Mouse (Mus musculus): ENCODE measurements around the gene Hmgcl. TPM values are rescaled to one million over a fixed set of nuclear protein-coding genes. Genes with fewer than 3 reads are reported as not detected.

Hmgcl gene
- polyA plus RNA-seq, 1 experiment from 2014 or later = 97.1 TPM

DNA sequence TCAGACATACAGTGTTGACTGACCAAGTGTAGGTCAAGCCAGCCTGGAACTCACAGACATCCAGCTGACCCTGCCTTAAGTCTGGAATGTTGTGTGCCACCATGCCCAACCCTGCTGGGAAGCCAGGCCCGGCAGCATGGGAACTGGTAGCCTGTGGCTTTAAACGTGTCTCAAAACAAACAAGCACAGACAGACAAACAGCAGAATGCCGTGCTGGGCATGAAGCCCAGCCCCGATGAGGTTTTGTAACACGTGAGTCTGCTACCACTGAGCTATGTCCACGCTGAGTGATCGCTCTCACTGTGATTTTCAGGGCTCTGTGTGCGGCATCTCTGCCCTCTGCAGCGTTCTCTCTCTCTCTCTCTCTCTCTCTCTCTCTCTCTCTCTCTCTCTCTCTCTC lies 9.6 kb downstream of the Hmgcl start:
- WGBS = 93% methylated on average over 9 of the region's 9 CpGs
- Histone ChIP-seq H3K27ac (ENCODE audit: low read depth, low read length) (no peak overlapping the region), H3K9ac (ENCODE audit: low read depth, low read length) (no peak overlapping the region), H3K9me3 (ENCODE audit: control insufficient read depth, low read length) (no peaks in the 10 kb centered on the region), H3K4me2 (no peak overlapping the region), H3K4me3 (ENCODE audit: low read depth, low read length) (no peak overlapping the region), H3K27me3 (replicated peaks; ENCODE audit: control insufficient read depth, insufficient read depth, low read length) (no peaks in the 10 kb centered on the region), H3K36me3 (ENCODE audit: control insufficient read depth, insufficient read depth, low read length) (peaks cover 27% of the 10 kb centered on the region), H3K4me1 (replicated peaks; ENCODE audit: control insufficient read depth, insufficient read depth, low read length) (no peaks in the 10 kb centered on the region)
- DNase-seq (ENCODE audit: low spot score) = no peak
- no peak for ATAC-seq (replicated peaks; ENCODE audit: low FRiP score)

DNA sequence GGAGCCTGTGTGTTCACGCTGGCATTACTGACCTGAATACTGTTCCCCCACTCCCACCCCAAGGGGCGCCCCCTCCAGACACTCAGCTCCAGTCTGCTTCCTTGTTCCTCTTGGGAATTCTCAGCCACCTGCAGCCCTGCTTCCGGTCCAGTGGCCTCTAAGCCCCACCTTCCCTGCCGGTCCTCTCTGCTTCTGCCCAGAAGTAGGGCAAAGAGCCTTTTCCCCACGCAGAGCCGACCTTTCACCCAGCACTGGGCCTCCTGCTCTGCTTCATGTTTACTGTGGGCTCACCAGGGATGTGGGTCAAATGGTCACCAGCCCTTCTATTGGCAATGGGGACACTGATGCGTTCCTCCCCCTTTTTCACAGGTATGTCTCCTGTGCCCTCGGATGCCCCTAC lies 12.1 kb downstream of the Hmgcl start:
- Histone ChIP-seq H3K4me3 (ENCODE audit: low read depth, low read length) (0 out of 2 replicates have a peak overlapping the region, but pooled peaks have one; percentile 6), H3K4me2 (peak overlapping the region; percentile 30; the same call in 1 of the 2 replicates), H3K27ac (ENCODE audit: low read depth, low read length) (peak overlapping the region; percentile 32; the same call in 1 of the 2 replicates), H3K36me3 (ENCODE audit: control insufficient read depth, insufficient read depth, low read length) (peaks cover 16% of the 10 kb centered on the region; the same call in 1 of the 2 replicates), H3K9ac (ENCODE audit: low read depth, low read length) (no peak overlapping the region), H3K4me1 (replicated peaks; ENCODE audit: control insufficient read depth, insufficient read depth, low read length) (peaks cover 7% of the 10 kb centered on the region; the same call in 1 of the 2 replicates), H3K9me3 (ENCODE audit: control insufficient read depth, low read length) (no peaks in the 10 kb centered on the region), H3K27me3 (replicated peaks; ENCODE audit: control insufficient read depth, insufficient read depth, low read length) (no peaks in the 10 kb centered on the region)
- WGBS = 68% methylated on average over 8 of the region's 8 CpGs
- DNase-seq (ENCODE audit: low spot score) (no peak), ATAC-seq (replicated peaks; ENCODE audit: low FRiP score) (no peak)

DNA sequence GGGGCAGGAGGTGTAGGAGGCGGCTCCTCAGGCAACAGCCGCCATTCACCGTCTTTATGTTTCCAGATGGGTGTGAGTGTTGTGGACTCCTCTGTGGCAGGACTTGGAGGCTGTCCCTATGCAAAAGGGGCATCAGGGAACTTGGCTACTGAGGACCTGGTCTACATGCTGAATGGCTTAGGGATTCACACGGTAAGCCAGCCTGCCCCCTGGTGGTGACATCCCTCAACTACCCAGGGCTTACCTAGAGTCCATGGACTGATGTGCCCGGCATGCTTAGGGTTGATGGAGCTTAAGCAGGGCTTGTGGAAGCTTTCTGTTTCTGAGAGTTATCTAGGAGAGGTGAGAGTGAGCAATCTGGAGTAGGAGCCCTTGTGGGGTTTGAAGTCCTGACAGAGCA lies 14.5 kb downstream of the Hmgcl start:
- Histone ChIP-seq H3K27me3 (replicated peaks; ENCODE audit: control insufficient read depth, insufficient read depth, low read length) (no peaks in the 10 kb centered on the region), H3K4me2 (no peak overlapping the region), H3K27ac (ENCODE audit: low read depth, low read length) (no peak overlapping the region), H3K36me3 (ENCODE audit: control insufficient read depth, insufficient read depth, low read length) (peaks cover 15% of the 10 kb centered on the region; the same call in 1 of the 2 replicates), H3K4me1 (replicated peaks; ENCODE audit: control insufficient read depth, insufficient read depth, low read length) (peaks cover 17% of the 10 kb centered on the region), H3K4me3 (ENCODE audit: low read depth, low read length) (no peak overlapping the region), H3K9me3 (ENCODE audit: control insufficient read depth, low read length) (no peaks in the 10 kb centered on the region), H3K9ac (ENCODE audit: low read depth, low read length) (peak overlapping the region; percentile 34; the same call in 1 of the 2 replicates)
- 31% methylated on average over 5 of the region's 5 CpGs for WGBS
- DNase-seq (ENCODE audit: low spot score) (peak; percentile 77), ATAC-seq (replicated peaks; ENCODE audit: low FRiP score) (0 out of 2 replicates have a peak, but pooled peaks have one; percentile 32)

DNA sequence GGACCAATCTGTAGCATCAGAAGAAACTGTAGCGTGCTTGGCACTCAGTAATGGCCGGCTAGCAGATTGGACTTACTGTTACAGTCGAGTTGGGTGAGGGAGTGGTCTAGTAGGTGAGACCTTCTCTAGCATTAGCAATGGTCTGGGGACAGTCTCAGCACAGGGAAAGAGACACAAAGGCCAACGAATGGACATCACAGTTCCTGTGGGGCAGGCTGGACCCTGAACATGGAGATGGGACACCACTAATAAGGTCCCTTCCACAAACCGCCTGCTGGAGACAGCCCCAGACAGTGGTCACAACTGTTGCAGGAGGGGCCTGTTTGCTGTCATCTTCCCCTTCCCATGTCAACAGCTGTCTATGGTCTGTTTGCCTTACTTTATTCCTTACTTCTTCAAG lies 15.5 kb downstream of the Hmgcl start:
- ATAC-seq (replicated peaks; ENCODE audit: low FRiP score) (no peak), DNase-seq (ENCODE audit: low spot score) (no peak)
- Histone ChIP-seq H3K36me3 (ENCODE audit: control insufficient read depth, insufficient read depth, low read length) (peaks cover 10% of the 10 kb centered on the region; the same call in 1 of the 2 replicates), H3K27ac (ENCODE audit: low read depth, low read length) (no peak overlapping the region), H3K9ac (ENCODE audit: low read depth, low read length) (no peak overlapping the region), H3K27me3 (replicated peaks; ENCODE audit: control insufficient read depth, insufficient read depth, low read length) (no peaks in the 10 kb centered on the region), H3K4me1 (replicated peaks; ENCODE audit: control insufficient read depth, insufficient read depth, low read length) (peaks cover 17% of the 10 kb centered on the region), H3K9me3 (ENCODE audit: control insufficient read depth, low read length) (no peaks in the 10 kb centered on the region), H3K4me2 (no peak overlapping the region), H3K4me3 (ENCODE audit: low read depth, low read length) (no peak overlapping the region)
- WGBS = 83% methylated on average over 5 of the region's 5 CpGs

DNA sequence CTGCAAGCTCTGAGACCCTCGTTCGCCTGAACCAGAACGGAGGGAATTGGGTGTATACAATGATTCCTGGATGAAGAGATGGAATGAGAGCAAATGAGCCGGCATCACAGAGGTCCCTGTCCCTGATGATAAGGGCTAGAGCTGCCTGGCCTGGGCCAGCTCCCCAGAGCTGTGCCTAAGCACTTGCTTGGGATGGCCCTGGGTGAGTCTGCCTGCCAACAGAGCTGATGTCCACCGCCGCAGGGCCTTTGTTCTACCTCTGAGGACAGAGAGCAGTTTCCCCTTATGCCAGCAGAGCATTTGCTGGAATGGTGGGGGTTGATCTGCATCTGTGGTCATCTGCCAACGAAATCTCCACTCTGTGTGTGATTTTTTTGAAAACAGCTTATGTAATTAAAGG lies 15.9 kb downstream of the Hmgcl start:
- Histone ChIP-seq H3K4me1 (replicated peaks; ENCODE audit: control insufficient read depth, insufficient read depth, low read length) (peaks cover 17% of the 10 kb centered on the region), H3K27ac (ENCODE audit: low read depth, low read length) (no peak overlapping the region; the same call in 1 of the 2 replicates), H3K9me3 (ENCODE audit: control insufficient read depth, low read length) (no peaks in the 10 kb centered on the region), H3K27me3 (replicated peaks; ENCODE audit: control insufficient read depth, insufficient read depth, low read length) (no peaks in the 10 kb centered on the region), H3K4me2 (no peak overlapping the region; the same call in 1 of the 2 replicates), H3K9ac (ENCODE audit: low read depth, low read length) (no peak overlapping the region), H3K36me3 (ENCODE audit: control insufficient read depth, insufficient read depth, low read length) (peaks cover 10% of the 10 kb centered on the region; the same call in 1 of the 2 replicates), H3K4me3 (ENCODE audit: low read depth, low read length) (no peak overlapping the region)
- no peak for ATAC-seq (replicated peaks; ENCODE audit: low FRiP score)
- no peak for DNase-seq (ENCODE audit: low spot score)
- WGBS = 85% methylated on average over 7 of the region's 7 CpGs

DNA sequence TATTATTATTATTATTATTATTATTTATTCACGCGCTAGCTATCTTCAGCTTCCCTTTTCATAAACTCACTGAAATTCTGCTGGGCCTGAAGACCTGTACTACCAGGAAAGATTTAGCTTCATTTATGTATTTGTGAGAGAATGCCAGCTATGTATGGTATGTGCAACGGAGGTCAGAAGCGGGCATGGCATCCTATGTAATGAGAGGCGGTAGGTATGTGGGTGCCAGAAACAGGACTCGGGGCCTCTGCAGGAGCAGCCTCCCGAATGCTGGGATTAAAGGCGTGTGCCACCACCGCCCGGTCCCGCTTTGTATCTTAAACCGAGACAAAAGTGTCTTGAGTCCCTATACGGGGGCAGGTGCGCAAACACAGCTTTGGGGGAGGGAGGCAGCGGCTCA lies 16.7 kb downstream of the Hmgcl start:
- peak; percentile 13; the same call in 1 of the 2 replicates for ATAC-seq (replicated peaks; ENCODE audit: low FRiP score)
- Histone ChIP-seq H3K4me2 (peak overlapping the region; percentile 99), H3K4me1 (replicated peaks; ENCODE audit: control insufficient read depth, insufficient read depth, low read length) (peaks cover 17% of the 10 kb centered on the region), H3K9ac (ENCODE audit: low read depth, low read length) (peak overlapping the region; percentile 77), H3K36me3 (ENCODE audit: control insufficient read depth, insufficient read depth, low read length) (peaks cover 16% of the 10 kb centered on the region; the same call in 1 of the 2 replicates), H3K4me3 (ENCODE audit: low read depth, low read length) (peak overlapping the region; percentile 84), H3K9me3 (ENCODE audit: control insufficient read depth, low read length) (no peaks in the 10 kb centered on the region), H3K27ac (ENCODE audit: low read depth, low read length) (peak overlapping the region; percentile 78), H3K27me3 (replicated peaks; ENCODE audit: control insufficient read depth, insufficient read depth, low read length) (no peaks in the 10 kb centered on the region)
- 7% methylated on average over 15 of the region's 15 CpGs for WGBS
- DNase-seq (ENCODE audit: low spot score) = no peak

DNA sequence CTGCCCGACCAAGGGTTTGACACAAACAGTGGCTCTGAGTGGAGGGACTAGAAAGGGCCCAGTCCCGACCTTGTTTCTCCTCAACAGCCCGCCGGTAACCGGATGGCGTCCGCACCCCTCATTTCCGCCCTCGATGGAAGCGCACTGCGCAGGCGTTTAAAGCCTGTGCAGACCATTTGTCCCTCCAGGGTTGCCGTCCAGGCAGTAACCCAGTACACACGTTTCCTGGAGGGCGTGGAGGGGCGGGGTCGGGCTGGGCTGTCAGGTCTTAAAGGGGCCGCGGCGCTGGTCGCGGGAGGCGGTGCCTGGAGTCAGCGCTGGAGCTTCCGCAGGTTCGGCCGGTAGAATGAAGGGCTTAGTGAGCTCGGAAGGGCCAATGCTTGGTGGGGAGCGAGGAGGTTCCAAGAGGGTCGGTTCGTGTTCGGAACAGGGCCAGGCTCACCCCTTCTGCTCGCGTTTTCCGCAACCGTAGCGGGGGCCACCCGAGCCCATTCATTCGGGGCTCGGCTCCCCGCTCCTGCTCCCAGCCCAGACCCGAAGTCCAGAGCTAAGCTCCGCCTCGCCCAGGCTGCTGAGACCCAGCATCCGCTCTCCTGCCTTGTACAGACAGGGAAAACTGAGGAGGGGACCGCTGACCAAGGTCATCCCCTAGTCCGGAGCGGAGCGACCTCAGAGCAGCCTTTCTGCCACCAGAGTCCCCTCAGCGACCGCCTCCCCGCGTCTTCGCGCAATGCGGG lies 17.4 kb downstream of the Hmgcl start, which contains the start of gene Gale:
Gale (plus strand) TSS at position 271 of the 737 bp plus-strand sequence.
- Histone ChIP-seq H3K4me3 (ENCODE audit: low read depth, low read length) (peak within 1 kb of the TSS; percentile 84), H3K4me2 (peak within 1 kb of the TSS; percentile 99), H3K9ac (ENCODE audit: low read depth, low read length) (peak within 1 kb of the TSS; percentile 77), H3K36me3 (ENCODE audit: control insufficient read depth, insufficient read depth, low read length) (peaks cover 23% of the 10 kb centered on the region; the same call in 1 of the 2 replicates), H3K27me3 (replicated peaks; ENCODE audit: control insufficient read depth, insufficient read depth, low read length) (no peaks in the 10 kb centered on the region), H3K9me3 (ENCODE audit: control insufficient read depth, low read length) (no peaks in the 10 kb centered on the region), H3K4me1 (replicated peaks; ENCODE audit: control insufficient read depth, insufficient read depth, low read length) (peaks cover 20% of the 10 kb centered on the region), H3K27ac (ENCODE audit: low read depth, low read length) (peak within 1 kb of the TSS; percentile 78)
- WGBS = under 1% methylated on average over 56 of the region's 56 CpGs
- DNase-seq (ENCODE audit: low spot score) (peak; percentile 91), ATAC-seq (replicated peaks; ENCODE audit: low FRiP score) (peak; percentile 92)

DNA sequence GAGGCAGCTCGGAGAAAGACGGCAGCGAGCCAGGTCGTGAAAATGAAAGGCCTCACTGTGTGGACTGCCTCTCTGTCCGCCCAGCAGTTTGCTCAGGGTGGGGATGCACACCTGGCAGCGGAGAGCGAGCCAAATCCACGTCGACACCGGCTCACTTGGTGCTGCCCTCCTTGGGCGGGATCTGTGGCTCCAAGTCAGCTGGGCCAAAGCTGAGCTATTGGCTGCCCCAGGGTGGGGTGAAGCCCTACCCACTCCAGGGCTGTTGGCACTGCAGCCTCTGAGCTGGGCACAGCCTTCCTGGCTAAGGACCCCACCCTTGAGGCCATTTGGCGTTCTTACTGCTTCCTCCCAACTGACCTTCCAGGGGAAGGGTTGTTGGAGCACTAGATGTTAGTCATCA lies 18.2 kb downstream of the Hmgcl start:
- WGBS = 9% methylated on average over 12 of the region's 12 CpGs
- H3K36me3 ChIP-seq (ENCODE audit: control insufficient read depth, insufficient read depth, low read length) = peaks cover 23% of the 10 kb centered on the region; the same call in 1 of the 2 replicates
- H3K4me3 ChIP-seq (ENCODE audit: low read depth, low read length) = peak overlapping the region; percentile 84
- no peak for ATAC-seq (replicated peaks; ENCODE audit: low FRiP score)
- H3K4me1 ChIP-seq (replicated peaks; ENCODE audit: control insufficient read depth, insufficient read depth, low read length) = peaks cover 20% of the 10 kb centered on the region
- no peak overlapping the region for H3K27ac ChIP-seq (ENCODE audit: low read depth, low read length)
- H3K4me2 ChIP-seq = peak overlapping the region; percentile 99
- no peaks in the 10 kb centered on the region for H3K27me3 ChIP-seq (replicated peaks; ENCODE audit: control insufficient read depth, insufficient read depth, low read length)
- H3K9ac ChIP-seq (ENCODE audit: low read depth, low read length) = peak overlapping the region; percentile 77
- no peaks in the 10 kb centered on the region for H3K9me3 ChIP-seq (ENCODE audit: control insufficient read depth, low read length)
- DNase-seq (ENCODE audit: low spot score) = no peak
